Mouse (Mus musculus) Patski (cell line): ENCODE data around the gene Tst. TPM values are rescaled to one million over a fixed set of nuclear protein-coding genes. Genes with fewer than 3 reads are reported as not detected.
A peak's percentile ranks its signal among the peaks of the same experiment; 100 is the strongest.

ENCODE experiments used
- ATAC-seq: fragments of 100-300 bp; one replicate; pipeline ENCODE4 v1.8.0; 2021
- CTCF ChIA-PET: fragments of 350-600 bp; sonication (Branson Sonifier 250); formaldehyde crosslinking; loops from one replicate; lab custom pipeline; 2022; ENCODE audit warnings: inconsistent platforms; lab: Charles Lee
- POLR2A ChIA-PET: fragments of 350-600 bp; sonication (Branson Sonifier 250); formaldehyde crosslinking; loops from one replicate; lab custom pipeline; 2022; ENCODE audit warnings: antibody characterized with exemption, inconsistent platforms; lab: Charles Lee
- DNase-seq: peaks from one replicate; pipeline ENCODE4 v3.0.0-alpha.2; 2011; ENCODE audit warnings: low read depth, low spot score
- H3K27me3 ChIP-seq: fragments of 371-371 bp; one replicate; pipeline ENCODE4 v1.5.1; 2021
- CTCF ChIP-seq: fragments of 100-300 bp; IDR thresholded peaks from one replicate; pipeline ENCODE4 v1.5.1; 2021
- in situ Hi-C: fragments of 300-500 bp; cut with MboI; formaldehyde crosslinking; loops from 3 replicates; pipeline ENCODE4 v1.11.1; 2018; ENCODE audit warnings: low pct_unique_long_range_greater_than_20kb, mixed read lengths
- polyA plus RNA-seq: library from polyadenylated mRNA; unstranded; gene quantifications from one replicate; pipeline ENCODE4 v1.2.3, GENCODE M21; 2021

Gene Tst
- polyA plus RNA-seq, 1 experiment from 2014 or later, result 23.8 TPM

DNA sequence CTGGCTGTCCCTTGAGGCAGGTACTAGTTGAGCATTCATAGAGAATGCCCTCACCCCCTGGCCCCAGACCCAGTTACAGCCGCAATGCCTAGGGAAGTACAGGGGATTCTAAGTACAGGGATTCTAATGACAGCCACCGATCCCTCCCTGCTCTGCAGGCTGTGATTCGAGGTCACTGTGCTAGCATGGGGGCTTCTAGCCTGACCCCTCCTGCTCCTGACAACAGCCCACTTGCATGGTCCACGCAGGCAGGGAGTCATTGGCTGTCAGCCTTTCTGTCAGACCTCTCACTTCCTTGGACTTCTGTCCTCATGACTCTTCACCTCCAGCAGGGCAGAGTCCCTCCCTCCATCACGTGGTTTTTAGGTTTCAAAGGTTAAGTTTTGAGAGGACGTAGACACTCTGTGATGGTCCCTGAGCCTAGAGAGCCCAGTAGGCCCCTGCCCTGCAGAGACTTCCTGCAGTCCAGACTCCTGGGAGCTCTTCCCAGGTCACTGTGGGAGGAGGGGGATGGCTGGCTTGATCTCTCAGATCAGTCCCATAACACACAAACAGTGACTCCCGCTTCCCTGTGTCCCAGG is 25.9 kb upstream of the Tst start:
- ChIA-PET POLR2A (interaction anchor here (0.6 kb wide), 1 partner anchor 23 kb away, joined by 4 read pairs; no protein-coding TSS in a partner anchor), CTCF (interaction anchor here (1.5 kb wide), 1 partner anchor 16 kb away, joined by 4 read pairs; no protein-coding TSS in a partner anchor)
- DNase-seq (no peak), ATAC-seq (no peak)
- TF ChIP-seq CTCF, result no peak
- no peaks in the 10 kb centered on the region for H3K27me3 ChIP-seq
- in situ Hi-C loops, result no loop called here

DNA sequence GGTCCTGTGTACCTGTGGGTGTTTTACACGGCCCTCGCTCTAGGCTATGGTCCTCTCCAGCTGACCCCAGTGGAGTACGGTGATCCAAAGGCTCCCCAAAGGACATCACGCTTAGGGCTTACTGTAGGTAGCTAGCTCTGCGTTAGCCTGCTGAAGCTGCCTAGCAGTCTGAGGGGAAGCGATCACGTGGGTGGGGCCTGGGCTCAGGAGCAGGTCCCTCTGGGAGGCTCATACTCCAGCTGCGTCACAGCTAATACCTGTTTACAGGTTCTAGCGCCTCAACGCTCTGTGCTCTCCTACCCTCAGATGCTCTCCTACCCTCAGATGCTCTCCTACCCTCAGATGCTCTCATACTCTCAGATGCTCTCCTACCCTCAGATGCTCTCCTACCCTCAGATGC is 25.2 kb upstream of the Tst start:
- in situ Hi-C loops, result no loop called here
- ChIA-PET CTCF (interaction anchor here (1.5 kb wide), 1 partner anchor 17 kb away, joined by 4 read pairs; no protein-coding TSS in a partner anchor), POLR2A (no interaction called here)
- no peaks in the 10 kb centered on the region for H3K27me3 ChIP-seq
- ATAC-seq, result no peak
- DNase-seq, result no peak
- TF ChIP-seq CTCF, result no peak

DNA sequence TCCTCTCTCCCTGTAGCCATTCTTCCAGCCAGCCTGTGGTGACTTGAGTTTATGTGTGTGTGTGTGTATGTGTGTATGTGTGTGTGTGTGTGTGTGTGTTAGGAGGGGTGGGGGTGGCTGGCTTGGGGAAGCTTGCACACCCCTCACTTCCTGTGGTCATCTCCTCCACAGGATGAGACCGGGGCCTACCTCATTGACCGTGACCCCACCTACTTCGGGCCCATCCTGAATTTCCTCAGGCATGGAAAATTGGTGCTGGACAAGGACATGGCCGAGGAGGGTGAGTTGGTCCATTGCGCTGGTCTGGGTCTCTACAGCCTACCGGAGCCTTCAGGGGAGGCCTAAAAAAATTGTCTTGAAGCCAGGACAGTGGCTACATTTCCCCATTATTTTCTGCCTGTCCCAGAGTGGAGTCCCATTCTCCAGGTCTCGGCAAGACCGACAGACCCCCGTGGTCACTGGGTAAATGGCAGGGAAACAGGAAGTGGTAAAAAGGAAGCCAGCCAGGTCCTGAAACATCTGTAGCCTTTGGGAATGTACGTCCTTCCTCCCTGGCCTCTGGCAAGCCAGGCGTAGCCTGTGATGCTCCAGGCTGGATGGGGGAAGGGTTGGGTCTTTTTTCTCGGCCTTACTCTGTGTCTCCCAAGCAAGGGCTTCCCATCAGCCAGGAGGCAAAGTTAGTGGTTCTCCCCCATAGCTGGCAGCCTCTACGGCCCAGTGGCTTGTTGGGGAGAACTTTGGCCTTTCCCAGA is 24.3 kb upstream of the Tst start:
- TF ChIP-seq CTCF, result no peak
- ATAC-seq, result no peak

DNA sequence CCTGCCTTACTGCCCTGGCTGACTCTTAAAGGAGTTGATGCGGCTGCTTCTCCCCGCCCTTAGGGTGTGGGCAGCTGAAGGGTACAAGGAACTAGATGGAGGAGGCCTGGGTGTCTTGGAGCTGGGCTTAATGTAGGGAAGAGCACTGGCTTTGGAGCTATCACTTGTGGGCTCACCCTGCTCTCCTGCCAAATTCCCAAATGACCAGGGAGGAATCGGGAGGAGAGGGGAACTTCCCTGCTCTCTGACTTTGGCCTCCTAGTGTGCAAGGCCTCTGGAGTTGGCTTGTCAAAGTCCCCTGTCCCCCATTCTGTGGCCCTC is 23.4 kb upstream of the Tst start:
- in situ Hi-C loops, result no loop called here
- ATAC-seq (no peak), DNase-seq (no peak)
- POLR2A ChIA-PET, result interaction anchor here (1.0 to 1.6 kb wide), 3 partner anchors 13 to 45 kb away, joined by 3 read pairs; no protein-coding TSS in a partner anchor
- CTCF ChIA-PET, result interaction anchor here (0.9 to 1.7 kb wide), 3 partner anchors 14 to 189 kb away, joined by 3 to 4 read pairs (median 4); no protein-coding TSS in a partner anchor
- H3K27me3 ChIP-seq, result no peaks in the 10 kb centered on the region
- no peak for TF ChIP-seq CTCF

More for the DNA sequence above, 24.3 kb upstream of the Tst start:
- in situ Hi-C loops, result no loop called here
- no peak for DNase-seq
- no peaks in the 10 kb centered on the region for H3K27me3 ChIP-seq
- POLR2A ChIA-PET, result no interaction called here
- CTCF ChIA-PET, result no interaction called here

DNA sequence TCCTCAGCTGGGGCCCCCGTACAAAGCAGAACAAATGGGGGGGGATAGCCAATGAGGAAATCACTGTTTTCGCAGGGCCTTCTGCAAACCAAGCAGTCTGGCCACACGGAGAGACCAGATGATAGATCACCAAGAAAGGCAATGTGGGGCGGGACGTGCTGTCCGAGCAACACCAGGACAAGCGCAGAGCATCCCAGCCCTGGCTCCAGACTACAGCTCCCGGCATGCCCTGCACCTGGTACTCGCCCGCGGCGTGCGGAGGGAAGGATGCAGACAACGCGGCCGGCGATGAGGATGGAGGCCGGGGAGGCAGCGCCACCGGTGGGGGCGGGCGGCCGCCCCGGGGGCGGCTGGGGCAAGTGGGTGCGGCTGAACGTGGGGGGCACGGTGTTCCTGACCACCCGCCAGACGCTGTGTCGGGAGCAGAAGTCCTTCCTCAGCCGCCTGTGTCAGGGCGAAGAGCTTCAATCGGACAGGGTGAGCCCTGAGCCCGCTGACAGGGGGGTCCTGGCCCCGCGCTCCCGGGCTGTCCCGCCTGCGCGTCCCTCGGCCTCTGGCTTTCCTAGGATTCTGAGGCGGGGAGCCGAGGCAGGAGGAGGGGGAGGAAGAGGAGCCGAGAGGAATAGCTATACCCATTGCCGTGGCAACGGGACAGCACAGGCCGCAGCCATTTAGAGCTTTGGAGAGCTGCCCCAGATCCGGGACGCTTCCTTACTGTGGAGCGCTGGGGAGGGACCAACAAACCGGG is 22.9 kb upstream of the Tst start, which contains the start of gene Kctd17:
TSS of gene Kctd17 (plus strand) at position 174 of the 748 bp plus-strand sequence.
- ChIA-PET POLR2A (interaction anchor here (0.5 to 1.6 kb wide), 4 partner anchors 14 to 798 kb away, joined by 3 to 4 read pairs (median 3); no protein-coding TSS in a partner anchor), CTCF (interaction anchor here (0.9 to 1.7 kb wide), 3 partner anchors 14 to 188 kb away, joined by 3 to 4 read pairs (median 4); no protein-coding TSS in a partner anchor)
- no peaks in the 10 kb centered on the region for H3K27me3 ChIP-seq
- no peak for DNase-seq
- TF ChIP-seq CTCF, result no peak
- ATAC-seq, result peak; percentile 74
- in situ Hi-C loops, result no loop called here

DNA sequence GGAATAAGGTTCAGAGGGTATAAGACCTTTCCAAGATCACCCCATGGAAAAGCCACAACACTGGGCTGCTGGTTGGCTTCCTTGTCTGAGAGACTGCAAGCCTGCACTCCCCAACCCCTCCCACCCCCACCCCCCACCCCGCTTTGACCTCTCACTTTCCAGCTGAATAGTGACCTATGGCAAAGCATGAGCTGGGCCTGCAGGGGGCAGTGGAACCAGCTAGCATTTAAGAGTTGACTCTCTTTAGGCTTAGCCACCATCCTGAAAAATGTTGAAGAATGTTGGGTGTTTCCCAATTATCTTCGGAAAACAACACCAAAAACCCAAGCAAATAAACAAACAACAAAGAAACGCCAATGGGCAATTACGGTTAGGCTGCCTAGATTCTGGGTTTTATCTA is 19.5 kb upstream of the Tst start:
- in situ Hi-C loops, result no loop called here
- POLR2A ChIA-PET, result no interaction called here

DNA sequence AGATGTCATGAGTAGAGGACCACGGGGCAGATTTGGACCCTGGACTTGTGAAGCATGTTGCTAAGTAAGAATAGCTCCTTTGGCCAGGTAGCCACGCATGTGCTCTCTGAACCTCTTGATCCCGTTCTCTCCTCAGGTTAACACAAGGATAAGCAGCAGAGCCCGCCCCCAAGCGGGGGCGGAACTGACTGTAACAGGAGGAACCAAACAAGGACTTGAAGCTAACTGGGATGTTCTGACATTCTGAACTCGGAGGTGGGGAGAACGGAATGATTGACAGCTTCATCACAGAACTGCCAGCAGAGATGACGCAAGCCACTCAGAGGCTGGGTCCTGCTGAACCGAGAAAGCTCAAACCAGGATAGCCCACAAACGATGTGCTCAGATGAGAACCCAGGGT is 18.8 kb upstream of the Tst start:
- ATAC-seq (no peak), DNase-seq (no peak)
- in situ Hi-C loops, result loop anchor here (5.0 kb wide), 2 partner anchors 57 to 167 kb away; no protein-coding TSS in a partner anchor
- no peaks in the 10 kb centered on the region for H3K27me3 ChIP-seq
- POLR2A ChIA-PET, result no interaction called here
- TF ChIP-seq CTCF, result no peak
- CTCF ChIA-PET, result interaction anchor here (0.8 to 1.3 kb wide), 4 partner anchors 23 to 185 kb away, joined by 3 to 5 read pairs (median 4); no protein-coding TSS in a partner anchor

More for the DNA sequence above, 19.5 kb upstream of the Tst start:
- H3K27me3 ChIP-seq, result no peaks in the 10 kb centered on the region
- CTCF ChIA-PET, result interaction anchor here (0.8 to 1.3 kb wide), 2 partner anchors 53 to 70 kb away, joined by 3 to 4 read pairs; no protein-coding TSS in a partner anchor
- ATAC-seq, result no peak
- no peak for DNase-seq
- no peak for TF ChIP-seq CTCF

DNA sequence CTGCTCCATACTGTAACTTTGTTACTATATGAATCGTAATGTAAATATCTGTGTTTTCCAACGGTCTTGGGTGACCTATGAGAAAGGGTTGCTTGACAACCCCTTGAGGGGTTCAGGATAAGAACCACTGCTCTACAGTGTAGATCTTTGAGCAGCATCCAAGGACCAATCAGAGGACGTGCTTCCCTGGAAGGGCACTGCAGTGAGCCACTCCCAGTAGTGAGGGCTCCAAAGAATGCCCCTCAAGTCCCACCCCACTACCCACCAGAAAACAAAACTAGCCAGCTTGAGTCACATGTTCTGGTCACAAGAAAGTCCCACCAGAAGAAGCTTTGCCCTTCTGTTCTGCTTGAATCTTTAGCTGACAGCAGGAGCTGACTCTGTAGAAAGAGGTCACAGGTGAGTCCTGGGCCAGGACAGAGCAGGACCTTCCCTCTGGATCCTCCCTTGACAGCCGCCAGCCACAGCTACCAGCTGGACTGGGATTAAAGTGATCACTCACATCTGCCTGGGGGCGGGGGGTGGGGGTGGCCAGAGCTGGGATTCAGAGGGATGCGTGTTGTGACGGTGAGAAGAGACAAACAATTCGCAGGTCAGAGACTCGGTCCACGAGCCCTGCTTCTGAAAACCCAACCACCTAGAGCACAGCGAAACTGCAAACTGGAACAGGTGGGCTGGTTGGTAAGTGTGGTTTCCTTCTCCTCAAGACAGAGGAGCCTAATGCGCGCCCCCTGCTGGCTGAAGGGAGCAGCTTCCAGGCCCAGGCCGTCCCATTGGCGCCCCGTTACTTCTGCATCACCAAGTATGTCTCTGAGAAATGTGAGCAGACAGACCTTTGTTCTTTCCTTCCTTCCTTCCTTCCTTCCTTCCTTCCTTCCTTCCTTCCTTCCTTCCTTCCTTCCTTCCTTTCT is 16.6 kb upstream of the Tst start:
- DNase-seq, result peak; percentile 15
- TF ChIP-seq CTCF, result no peak
- no peaks in the 10 kb centered on the region for H3K27me3 ChIP-seq
- ChIA-PET POLR2A (interaction anchor here (0.8 to 1.0 kb wide), 3 partner anchors 17 to 68 kb away, joined by 3 to 7 read pairs (median 3); partner anchors contain the start of genes Mpst and Tst), CTCF (interaction anchor here (0.9 to 2.7 kb wide), 7 partner anchors 9 to 165 kb away, joined by 3 to 18 read pairs (median 4); no protein-coding TSS in a partner anchor)
- in situ Hi-C loops, result loop anchor here (5.0 kb wide), 2 partner anchors 55 to 165 kb away; no protein-coding TSS in a partner anchor
- peak; percentile 63 for ATAC-seq

DNA sequence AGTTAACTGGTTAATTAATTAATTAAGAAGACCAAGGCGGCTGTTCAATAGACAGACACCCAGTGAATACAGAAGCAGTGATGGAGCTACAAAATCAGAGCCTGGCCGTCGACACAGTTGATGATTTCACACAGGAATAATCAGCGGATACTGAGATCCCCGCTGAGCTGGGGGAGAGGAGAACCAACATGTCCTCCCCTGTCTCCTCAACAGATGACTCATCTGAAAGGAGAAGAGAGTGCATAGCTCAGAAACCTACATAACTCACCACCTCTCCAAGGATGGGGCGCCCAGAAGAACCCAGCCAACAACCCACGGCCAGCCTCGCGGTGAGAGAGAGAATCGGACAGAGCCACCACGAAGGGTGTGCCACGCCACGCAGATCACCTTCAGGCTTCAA is 14.7 kb upstream of the Tst start:
- TF ChIP-seq CTCF, result no peak
- in situ Hi-C loops, result loop anchor here (5.0 kb wide), 2 partner anchors 53 to 163 kb away; no protein-coding TSS in a partner anchor

More for the DNA sequence above, 14.7 kb upstream of the Tst start:
- DNase-seq (no peak), ATAC-seq (no peak)
- no peaks in the 10 kb centered on the region for H3K27me3 ChIP-seq
- POLR2A ChIA-PET, result no interaction called here
- CTCF ChIA-PET, result interaction anchor here (0.9 to 2.7 kb wide), 7 partner anchors 13 to 112 kb away, joined by 3 to 18 read pairs (median 4); no protein-coding TSS in a partner anchor
